Mouse (Mus musculus) forebrain, embryonic 14.5 days (tissue): ENCODE data around the gene S100a16. TPM values are rescaled to one million over a fixed set of nuclear protein-coding genes. Genes with fewer than 3 reads are reported as not detected.

Experiments
- ATAC-seq: fragments of 200-750 bp; cut with Nextera tagmentation; 2 replicates; pipeline ENCODE4 v1.8.0; 2017; ENCODE audit warnings: mild to moderate bottlenecking, moderate library complexity
- DNase-seq: peaks from one replicate; pipeline ENCODE4 v3.0.0-alpha.2; 2015; ENCODE audit warnings: low spot score
- H3K27ac ChIP-seq: fragments of 300-500 bp; sonication (generic); 2 replicates; pipeline ENCODE4 v1.5.1; 2014; ENCODE audit warnings: low read depth, mild to moderate bottlenecking, control low read depth, low read length, moderate library complexity
- H3K27me3 ChIP-seq: fragments of 300-500 bp; sonication (generic); replicated peaks from 2 replicates; pipeline ENCODE4 v1.6.1; 2014; ENCODE audit warnings: low read length, control low read depth, mixed read lengths; ENCODE audit not compliant: control insufficient read depth, insufficient read depth
- H3K36me3 ChIP-seq: fragments of 300-500 bp; sonication (generic); 2 replicates; pipeline ENCODE4 v1.6.1; 2014; ENCODE audit warnings: low read length, control low read depth; ENCODE audit not compliant: control insufficient read depth, insufficient read depth
- H3K4me1 ChIP-seq: fragments of 300-500 bp; sonication (generic); 2 replicates; pipeline ENCODE4 v1.6.1; 2014; ENCODE audit warnings: antibody characterized with exemption, low read length, control low read depth; ENCODE audit not compliant: control insufficient read depth, insufficient read depth
- H3K4me2 ChIP-seq: fragments of 300-500 bp; sonication (generic); 2 replicates; pipeline ENCODE4 v1.6.1; 2014; ENCODE audit warnings: mild to moderate bottlenecking, control low read depth, low read length
- H3K4me3 ChIP-seq: fragments of 300-500 bp; sonication (generic); 2 replicates; pipeline ENCODE4 v1.5.1; 2014; ENCODE audit warnings: low read depth, low read length, control low read depth
- H3K9ac ChIP-seq: fragments of 300-500 bp; sonication (generic); 2 replicates; pipeline ENCODE4 v1.6.1; 2014; ENCODE audit warnings: mild to moderate bottlenecking, low read length, control low read depth, moderate library complexity
- H3K9me3 ChIP-seq: fragments of 300-500 bp; sonication (generic); replicated peaks from 2 replicates; pipeline ENCODE4 v1.6.1; 2016; ENCODE audit warnings: low read length, control low read depth, mixed read lengths; ENCODE audit not compliant: control insufficient read depth
- WGBS: fragments of 180-500 bp; shearing (Covaris S2); extraction: QIAGEN DNeasy Blood & Tissue Kit; methylation state at CpG from one replicate; pipeline ENCODE4 v1.1.7; 2014; 5-methylcytosine and 5-hydroxymethylcytosine counted together
- polyA plus RNA-seq: library from polyadenylated mRNA; unstranded; fragments of >200 nt; fragmentation: Nextera tagmentation; extraction: Ambion mirVana; gene quantifications from 2 replicates; pipeline ENCODE4 v1.2.1, GENCODE M21; 2014

The S100a16 gene
- polyA plus RNA-seq, 1 experiment from 2014 or later, result 43.2 TPM

- H3K27ac ChIP-seq, result no peak overlapping the region
- no peaks in the 10 kb centered on the region for H3K36me3 ChIP-seq
- no peak overlapping the region for H3K4me2 ChIP-seq
- no peaks in the 10 kb centered on the region for H3K27me3 ChIP-seq
- ATAC-seq, result no peak
- no peak overlapping the region for H3K4me3 ChIP-seq
- H3K9ac ChIP-seq, result no peak overlapping the region
- no peaks in the 10 kb centered on the region for H3K4me1 ChIP-seq
- 80% methylated on average over 10 of the region's 10 CpGs for WGBS
- no peaks in the 10 kb centered on the region for H3K9me3 ChIP-seq
- DNase-seq, result no peak
Measured at GRCm38 (mm10) chr3:90586906-90587305, 49.9 kb downstream of the S100a16 start.

GRCm38 (mm10) chr3:90587361-90588101, 50.5 kb downstream of the S100a16 start:
- Histone ChIP-seq H3K9me3 (no peaks in the 10 kb centered on the region), H3K36me3 (no peaks in the 10 kb centered on the region), H3K9ac (no peak overlapping the region), H3K27me3 (no peaks in the 10 kb centered on the region), H3K27ac (no peak overlapping the region), H3K4me2 (no peak overlapping the region), H3K4me1 (no peaks in the 10 kb centered on the region), H3K4me3 (no peak overlapping the region)
- ATAC-seq, result no peak
- no peak for DNase-seq
- 91% methylated on average over 14 of the region's 14 CpGs for WGBS

- Histone ChIP-seq H3K4me3 (no peak overlapping the region), H3K27ac (no peak overlapping the region), H3K27me3 (no peaks in the 10 kb centered on the region), H3K4me2 (no peak overlapping the region), H3K36me3 (no peaks in the 10 kb centered on the region), H3K9me3 (no peaks in the 10 kb centered on the region), H3K9ac (no peak overlapping the region), H3K4me1 (no peaks in the 10 kb centered on the region)
- no peak for DNase-seq
- ATAC-seq, result no peak
- 88% methylated on average over 6 of the region's 6 CpGs for WGBS
Measured at GRCm38 (mm10) chr3:90589390-90589789, 52.3 kb downstream of the S100a16 start.

- no peak for DNase-seq
- 79% methylated on average over 8 of the region's 8 CpGs for WGBS
- Histone ChIP-seq H3K4me3 (no peak within 1 kb of the TSS), H3K36me3 (no peaks in the 10 kb centered on the region), H3K27me3 (no peaks in the 10 kb centered on the region), H3K4me1 (no peaks in the 10 kb centered on the region), H3K9me3 (no peaks in the 10 kb centered on the region), H3K9ac (no peak within 1 kb of the TSS), H3K27ac (no peak within 1 kb of the TSS), H3K4me2 (no peak within 1 kb of the TSS)
- ATAC-seq, result no peak
Measured at GRCm38 (mm10) chr3:90589947-90590346, 52.9 kb downstream of the S100a16 start, which contains the start of gene S100a2. Gene S100a2, plus strand, starts transcription at chr3:90590247.

Other genes with a start within 250 kb of the S100a16 start
- gene Gatad2b, start 244.1 kb upstream of the S100a16 start, polyA plus RNA-seq, result 14.4 and 15.7 TPM in 2 replicates
- 11.9 and 13.4 TPM in 2 replicates for gene Slc27a3, start 147.3 kb upstream of the S100a16 start, polyA plus RNA-seq
- gene Ints3, start 103.6 kb upstream of the S100a16 start, polyA plus RNA-seq, result 20.7 and 25.3 TPM in 2 replicates
- 2.5 and 3.4 TPM in 2 replicates for gene Npr1, start 71.4 kb upstream of the S100a16 start, polyA plus RNA-seq
- gene Ilf2, start 61.1 kb upstream of the S100a16 start, polyA plus RNA-seq, result 266 and 312 TPM in 2 replicates
- 76.7 and 77.3 TPM in 2 replicates for gene Snapin, start 46.2 kb upstream of the S100a16 start, polyA plus RNA-seq
- gene Chtop, start 27.8 kb upstream of the S100a16 start, polyA plus RNA-seq, result 137 and 141 TPM in 2 replicates
- gene S100a1, start 22.9 kb upstream of the S100a16 start, polyA plus RNA-seq, result 12.5 and 13.1 TPM in 2 replicates
- gene S100a13, start 22.8 kb upstream of the S100a16 start, polyA plus RNA-seq, result 9.4 and 11.1 TPM in 2 replicates
- not detected in 2 replicates for gene S100a14, start 10.4 kb upstream of the S100a16 start, polyA plus RNA-seq
- gene S100a3, start 23.3 kb downstream of the S100a16 start, polyA plus RNA-seq, result not detected in 2 replicates
- gene S100a2, start 53.0 kb downstream of the S100a16 start, polyA plus RNA-seq, result not detected in 2 replicates
- gene Gm42674, start 64.7 kb downstream of the S100a16 start, polyA plus RNA-seq, result not detected in 2 replicates
- 1.3 and 1.9 TPM in 2 replicates for gene S100a4, start 66.5 kb downstream of the S100a16 start, polyA plus RNA-seq
- gene S100a5, start 71.3 kb downstream of the S100a16 start, polyA plus RNA-seq, result not detected in 2 replicates
- 19.6 and 22.8 TPM in 2 replicates for gene S100a6, start 75.6 kb downstream of the S100a16 start, polyA plus RNA-seq
- gene S100a7a, start 116.8 kb downstream of the S100a16 start, polyA plus RNA-seq, result not detected in 2 replicates
- gene S100a8, start 131.7 kb downstream of the S100a16 start, polyA plus RNA-seq, result 1.5 and 3.3 TPM in 2 replicates
- gene S100a9, start 158.5 kb downstream of the S100a16 start, polyA plus RNA-seq, result 2.0 and 3.1 TPM in 2 replicates
- gene Pglyrp4, start 189.7 kb downstream of the S100a16 start, polyA plus RNA-seq, result not detected in 2 replicates
- gene Gm5849, start 240.6 kb downstream of the S100a16 start, polyA plus RNA-seq, result not detected in 2 replicates